Mouse (Mus musculus) liver, adult 2 months (tissue): ENCODE measurements around the gene Ube2c.

Experiments
- CTCF ChIP-seq: fragments of 200-500 bp; IDR thresholded peaks from 2 replicates; pipeline ENCODE4 v1.5.1; 2011; ENCODE audit warnings: low read depth, low read length, control low read depth
- POLR2A ChIP-seq: fragments of 200-500 bp; IDR thresholded peaks from 2 replicates; pipeline ENCODE4 v1.6.1; 2011; ENCODE audit warnings: low read length, control low read depth; ENCODE audit not compliant: insufficient read depth; ENCODE audit errors: extremely low read depth

DNA sequence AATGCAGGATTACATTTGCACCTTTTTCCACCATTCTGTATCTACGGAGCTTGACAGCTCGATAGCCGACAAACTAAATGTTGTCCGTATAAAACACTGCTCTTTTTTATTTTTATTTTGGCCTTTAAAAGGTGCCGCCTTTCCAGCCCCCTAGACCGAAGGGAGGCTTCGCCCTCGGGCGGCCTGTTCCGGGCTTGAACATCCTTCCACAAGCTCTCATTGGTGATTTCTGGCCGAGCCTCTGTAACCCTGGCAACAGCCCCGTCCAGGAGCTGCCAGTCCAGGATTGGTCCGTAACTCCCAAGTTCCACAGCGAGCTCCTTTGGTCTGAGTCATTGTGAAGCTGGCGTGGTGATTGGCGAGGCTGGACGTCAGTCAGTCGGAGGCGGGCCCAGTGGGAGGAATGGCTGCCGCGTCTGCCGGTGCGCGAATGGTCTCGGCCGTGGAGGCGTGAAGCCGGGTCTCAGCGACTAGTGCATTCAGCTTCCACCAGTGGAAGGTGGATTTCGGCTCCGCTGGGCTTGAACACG lies 53.0 kb downstream of the Ube2c start, which contains the start of gene Zswim1:
- no peak for TF ChIP-seq CTCF
- peak; percentile 48; the same call in 1 of the 2 replicates for TF ChIP-seq POLR2A
